Mouse (Mus musculus): Measurements from ENCODE around the gene Rhoq. TPM values are rescaled to one million over a fixed set of nuclear protein-coding genes. Genes with fewer than 3 reads are reported as not detected.

Rhoq gene
- polyA plus RNA-seq, 1 experiment: 19.3 TPM

DNA sequence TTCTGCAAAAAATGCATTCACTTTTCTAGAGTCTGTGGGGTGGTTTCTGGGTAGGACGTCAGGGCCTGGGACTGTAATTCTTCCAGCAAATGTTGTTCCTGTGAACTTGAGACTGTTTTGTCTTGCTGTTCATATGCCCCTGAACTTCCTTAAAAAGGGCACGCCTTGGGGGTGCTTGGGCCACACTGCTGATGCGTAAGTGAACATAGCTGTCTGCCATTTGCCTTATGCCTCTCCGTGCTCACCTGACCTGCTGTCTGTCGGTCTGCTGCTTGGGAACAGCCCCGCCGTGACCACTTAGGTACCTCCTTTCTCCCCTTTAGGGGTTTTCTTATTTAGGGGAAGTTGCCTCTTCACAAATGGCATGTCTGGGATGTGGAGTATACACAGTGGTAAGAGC is 9.0 kb downstream of the Rhoq start:
- DNase-seq (ENCODE audit: low read depth): no peak

DNA sequence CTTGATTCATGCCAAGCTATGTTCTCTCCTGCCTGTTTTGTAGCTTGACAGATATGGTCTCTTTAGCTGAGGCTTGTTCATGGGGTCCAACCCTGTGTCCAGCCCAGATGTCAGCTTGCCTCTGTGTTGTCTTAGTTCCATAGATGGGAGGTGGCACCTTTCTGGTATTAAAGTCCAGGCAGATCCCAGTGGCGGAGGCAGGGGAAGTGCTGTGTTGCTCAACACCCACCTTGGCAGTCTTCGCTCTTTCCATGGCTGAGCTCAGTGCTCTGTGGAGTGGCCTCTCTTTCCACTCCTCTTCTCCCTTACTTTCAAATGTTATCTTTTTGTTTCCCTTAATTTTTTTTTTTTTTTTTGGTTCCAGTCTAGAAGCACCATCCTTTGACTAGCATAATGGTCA is 10.2 kb downstream of the Rhoq start:
- DNase-seq (ENCODE audit: low read depth): no peak
- no peak for TF ChIP-seq POLR2A (IDR thresholded peaks at IDR 0.05; ENCODE audit: borderline replicate concordance, extremely low read depth, insufficient read depth, insufficient read length, poor library complexity, severe bottlenecking)
- TF ChIP-seq CTCF (IDR thresholded peaks at IDR 0.05; ENCODE audit: borderline replicate concordance, extremely low read depth, insufficient read depth, insufficient read length): no peak

More for the DNA sequence above, 9.0 kb downstream of the Rhoq start:
- TF ChIP-seq CTCF (IDR thresholded peaks at IDR 0.05; ENCODE audit: borderline replicate concordance, extremely low read depth, insufficient read depth, insufficient read length): no peak
- TF ChIP-seq POLR2A (IDR thresholded peaks at IDR 0.05; ENCODE audit: borderline replicate concordance, extremely low read depth, insufficient read depth, insufficient read length, poor library complexity, severe bottlenecking): no peak

DNA sequence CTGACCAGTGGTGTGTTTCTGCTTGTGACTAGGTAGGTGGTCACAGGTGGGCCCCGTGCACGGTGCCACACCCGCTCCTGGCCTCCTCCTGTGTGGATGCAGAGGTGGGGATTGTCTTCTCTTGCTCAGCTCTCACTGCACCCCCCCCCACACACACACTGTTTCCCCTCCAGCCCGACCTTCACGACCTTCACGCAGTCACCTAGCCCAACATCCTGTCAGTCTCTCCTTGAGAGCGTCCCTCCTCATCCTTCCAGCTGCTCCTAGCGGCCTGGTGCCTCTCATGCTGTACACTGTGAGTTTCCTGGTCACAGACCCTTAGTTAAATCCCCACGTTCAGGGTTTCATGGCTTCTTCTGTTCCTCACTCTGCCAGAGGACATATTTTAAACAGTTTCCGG is 13.5 kb downstream of the Rhoq start:
- DNase-seq (ENCODE audit: low read depth): no peak
- TF ChIP-seq POLR2A (IDR thresholded peaks at IDR 0.05; ENCODE audit: borderline replicate concordance, extremely low read depth, insufficient read depth, insufficient read length, poor library complexity, severe bottlenecking) (no peak), CTCF (IDR thresholded peaks at IDR 0.05; ENCODE audit: borderline replicate concordance, extremely low read depth, insufficient read depth, insufficient read length) (no peak)

DNA sequence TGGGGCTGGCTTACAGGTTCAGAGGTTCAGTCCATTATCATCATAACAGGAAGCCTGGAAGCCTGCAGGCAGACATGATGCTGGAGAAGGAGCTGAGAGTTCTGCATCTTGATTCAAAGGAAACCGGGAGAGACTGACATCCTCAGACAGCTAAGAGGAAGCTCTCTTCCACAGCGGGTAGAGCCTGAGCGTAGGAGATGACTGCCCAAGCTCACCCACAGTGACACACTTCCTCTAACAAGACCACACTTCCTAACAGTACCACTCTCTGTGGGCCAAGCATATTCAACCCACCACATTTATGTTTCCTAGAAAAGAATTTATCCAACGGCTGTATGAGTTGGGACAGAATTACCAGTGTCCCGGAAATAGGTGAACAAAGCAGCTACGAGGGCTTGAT is 15.6 kb downstream of the Rhoq start:
- no peak for DNase-seq (ENCODE audit: low read depth)
- TF ChIP-seq POLR2A (IDR thresholded peaks at IDR 0.05; ENCODE audit: borderline replicate concordance, extremely low read depth, insufficient read depth, insufficient read length, poor library complexity, severe bottlenecking) (no peak), CTCF (IDR thresholded peaks at IDR 0.05; ENCODE audit: borderline replicate concordance, extremely low read depth, insufficient read depth, insufficient read length) (no peak)

DNA sequence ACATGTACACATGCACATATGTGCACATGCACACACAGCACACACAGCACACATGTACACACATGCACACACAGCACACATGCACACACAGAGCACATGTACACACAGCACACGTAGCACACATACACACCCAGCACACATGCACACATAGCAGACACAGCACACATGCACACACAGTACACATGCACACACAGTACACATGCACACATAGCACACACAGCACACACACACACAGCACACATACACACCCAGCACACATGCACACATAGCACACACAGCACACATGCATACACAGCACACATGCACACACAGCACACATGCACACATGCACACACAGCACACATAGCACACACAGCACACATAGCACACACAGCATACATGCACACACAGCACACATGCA is 18.3 kb downstream of the Rhoq start:
- no peak for DNase-seq (ENCODE audit: low read depth)
- no peak for TF ChIP-seq POLR2A (IDR thresholded peaks at IDR 0.05; ENCODE audit: borderline replicate concordance, extremely low read depth, insufficient read depth, insufficient read length, poor library complexity, severe bottlenecking)
- TF ChIP-seq CTCF (IDR thresholded peaks at IDR 0.05; ENCODE audit: borderline replicate concordance, extremely low read depth, insufficient read depth, insufficient read length): no peak

DNA sequence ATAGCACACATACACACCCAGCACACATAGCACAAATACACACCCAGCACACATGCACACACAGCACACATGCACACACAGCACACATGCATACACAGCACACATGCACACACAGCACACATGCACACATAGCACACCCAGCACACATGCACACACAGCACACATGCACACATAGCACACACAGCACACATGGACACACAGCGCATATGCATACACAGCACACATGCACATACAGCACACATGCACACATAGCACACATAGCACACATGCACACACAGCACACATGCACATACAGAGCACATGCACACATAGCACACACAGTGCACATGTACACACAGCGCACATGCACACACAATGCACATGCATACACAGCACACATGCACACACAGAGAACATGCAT is 18.8 kb downstream of the Rhoq start:
- no peak for DNase-seq (ENCODE audit: low read depth)
- no peak for TF ChIP-seq POLR2A (IDR thresholded peaks at IDR 0.05; ENCODE audit: borderline replicate concordance, extremely low read depth, insufficient read depth, insufficient read length, poor library complexity, severe bottlenecking)
- no peak for TF ChIP-seq CTCF (IDR thresholded peaks at IDR 0.05; ENCODE audit: borderline replicate concordance, extremely low read depth, insufficient read depth, insufficient read length)

DNA sequence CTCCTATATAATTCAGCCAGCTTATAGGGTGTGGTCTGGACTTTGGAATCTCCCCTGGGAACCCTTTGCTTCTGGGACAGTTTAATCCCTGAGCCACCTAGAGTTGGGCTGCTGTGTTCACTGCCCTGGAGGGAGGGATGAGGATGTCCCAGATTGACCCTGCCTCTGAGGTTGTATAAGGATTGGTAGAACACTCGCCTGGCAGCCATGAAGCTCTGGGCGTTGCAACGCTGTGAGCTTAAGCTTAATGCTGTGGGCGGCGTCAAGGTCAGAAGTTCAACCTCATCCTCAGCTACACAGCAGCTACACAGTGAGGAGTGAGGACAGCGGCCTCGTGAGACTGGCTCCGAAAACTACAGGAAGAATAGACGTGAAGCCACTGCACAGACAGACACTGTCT is 19.6 kb downstream of the Rhoq start:
- DNase-seq (ENCODE audit: low read depth): no peak
- TF ChIP-seq CTCF (IDR thresholded peaks at IDR 0.05; ENCODE audit: borderline replicate concordance, extremely low read depth, insufficient read depth, insufficient read length) (no peak), POLR2A (IDR thresholded peaks at IDR 0.05; ENCODE audit: borderline replicate concordance, extremely low read depth, insufficient read depth, insufficient read length, poor library complexity, severe bottlenecking) (no peak)

DNA sequence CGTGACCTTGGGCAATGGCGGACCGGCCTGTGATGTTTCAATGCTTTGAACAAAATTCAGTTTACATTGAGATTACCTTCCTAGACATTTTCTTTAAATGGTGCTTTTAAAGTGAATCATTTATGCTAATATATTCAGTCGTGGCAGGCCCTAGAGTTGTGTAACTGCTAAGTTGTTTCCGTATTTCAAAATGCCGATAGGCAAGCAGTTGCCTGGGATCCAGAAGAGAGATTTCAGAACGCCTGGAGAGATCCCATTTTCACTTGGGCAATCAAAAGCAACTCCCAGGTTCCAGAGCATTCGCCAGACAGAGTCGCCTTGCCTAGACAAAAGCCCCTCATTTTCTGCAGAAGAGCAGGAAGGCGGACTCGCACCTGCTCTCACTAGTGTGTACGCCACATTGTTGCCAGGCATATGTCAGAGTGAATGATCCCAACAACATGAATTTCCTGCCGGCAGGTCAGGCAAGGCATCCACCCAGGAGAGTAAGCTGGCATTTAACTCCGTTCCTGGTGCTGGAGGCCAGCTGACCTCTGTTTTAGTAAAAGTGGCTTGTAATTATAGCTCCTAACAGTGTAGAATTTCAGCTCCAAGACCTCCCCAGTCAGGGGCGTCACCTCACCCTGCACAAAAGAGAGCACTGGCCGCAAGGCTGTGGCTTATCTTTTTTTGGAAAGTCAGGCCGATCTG is 23.7 kb downstream of the Rhoq start:
- TF ChIP-seq CTCF (IDR thresholded peaks at IDR 0.05; ENCODE audit: borderline replicate concordance, extremely low read depth, insufficient read depth, insufficient read length) (no peak), POLR2A (IDR thresholded peaks at IDR 0.05; ENCODE audit: borderline replicate concordance, extremely low read depth, insufficient read depth, insufficient read length, poor library complexity, severe bottlenecking) (no peak)
- peak; percentile 78 for DNase-seq (ENCODE audit: low read depth)

DNA sequence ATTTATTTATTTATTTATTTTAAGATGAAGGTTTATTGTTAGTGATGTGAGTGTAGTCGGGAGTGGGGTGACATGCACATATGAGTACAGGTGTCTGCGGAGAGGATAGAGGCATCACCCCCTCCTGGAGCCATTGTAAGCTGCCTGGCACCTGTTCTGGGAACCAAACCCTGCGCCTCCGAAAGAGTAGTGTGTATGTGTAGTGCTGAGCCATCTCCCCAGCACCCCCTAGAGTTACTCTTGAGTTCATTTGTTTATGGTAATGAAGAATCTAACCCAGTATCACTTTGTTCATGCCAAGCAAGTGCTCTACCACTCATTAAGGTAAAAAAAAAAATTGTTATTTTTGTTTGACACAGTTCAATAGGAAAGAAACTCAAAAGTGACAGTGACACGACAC is 25.3 kb downstream of the Rhoq start:
- DNase-seq (ENCODE audit: low read depth): peak; percentile 12
- TF ChIP-seq CTCF (IDR thresholded peaks at IDR 0.05; ENCODE audit: borderline replicate concordance, extremely low read depth, insufficient read depth, insufficient read length): no peak
- no peak for TF ChIP-seq POLR2A (IDR thresholded peaks at IDR 0.05; ENCODE audit: borderline replicate concordance, extremely low read depth, insufficient read depth, insufficient read length, poor library complexity, severe bottlenecking)

DNA sequence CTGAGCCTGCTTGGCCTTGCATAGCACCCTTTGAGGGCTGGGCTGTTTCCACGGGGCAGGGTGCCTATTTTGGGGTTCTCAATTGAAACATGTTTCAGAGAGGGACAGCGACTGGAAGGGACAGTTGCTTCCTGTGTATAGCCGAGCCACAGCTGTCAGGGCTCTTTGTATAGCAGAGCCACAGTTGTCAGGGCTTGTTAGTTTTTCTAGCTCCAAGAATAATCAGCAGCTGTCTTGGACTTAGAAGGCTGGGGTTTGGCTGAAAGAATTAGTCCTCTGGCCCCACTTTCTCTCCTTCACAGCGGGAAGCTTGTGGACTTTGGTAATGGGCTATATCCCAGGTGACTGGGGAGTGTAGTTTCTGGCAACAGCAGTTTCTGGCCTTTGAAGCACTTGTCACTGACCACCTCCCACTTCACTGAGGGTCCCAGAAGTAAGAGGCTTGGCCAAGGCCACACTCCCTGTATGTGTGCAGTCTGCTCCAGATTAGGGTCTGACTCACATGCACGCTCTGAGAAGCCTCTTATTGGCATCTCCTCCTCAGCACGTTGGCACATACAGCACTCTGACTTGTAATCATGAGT is 25.8 kb downstream of the Rhoq start:
- DNase-seq (ENCODE audit: low read depth): peak; percentile 64
- TF ChIP-seq CTCF (IDR thresholded peaks at IDR 0.05; ENCODE audit: borderline replicate concordance, extremely low read depth, insufficient read depth, insufficient read length) (no peak), POLR2A (IDR thresholded peaks at IDR 0.05; ENCODE audit: borderline replicate concordance, extremely low read depth, insufficient read depth, insufficient read length, poor library complexity, severe bottlenecking) (no peak)

DNA sequence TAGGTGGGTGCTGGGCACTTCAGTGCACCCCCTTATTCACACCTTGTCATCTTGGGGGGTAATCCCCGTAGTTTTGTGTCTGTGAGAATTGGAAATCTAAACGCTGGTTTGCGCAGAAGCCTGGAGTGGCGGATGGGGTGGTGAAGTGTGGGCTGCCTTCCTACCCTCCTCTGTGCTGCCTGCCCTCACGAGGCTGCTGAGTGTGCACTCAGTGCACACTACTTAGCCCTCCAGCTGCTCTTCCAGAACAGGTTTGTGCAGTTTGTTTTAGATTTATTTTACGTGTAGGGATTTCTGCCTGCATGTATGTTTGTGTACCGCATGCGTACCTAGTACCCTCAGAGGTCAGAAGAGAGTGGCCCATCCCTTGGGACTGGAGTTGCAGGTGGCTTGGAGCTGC is 28.4 kb downstream of the Rhoq start:
- DNase-seq (ENCODE audit: low read depth): no peak
- TF ChIP-seq CTCF (IDR thresholded peaks at IDR 0.05; ENCODE audit: borderline replicate concordance, extremely low read depth, insufficient read depth, insufficient read length): no peak
- no peak for TF ChIP-seq POLR2A (IDR thresholded peaks at IDR 0.05; ENCODE audit: borderline replicate concordance, extremely low read depth, insufficient read depth, insufficient read length, poor library complexity, severe bottlenecking)

DNA sequence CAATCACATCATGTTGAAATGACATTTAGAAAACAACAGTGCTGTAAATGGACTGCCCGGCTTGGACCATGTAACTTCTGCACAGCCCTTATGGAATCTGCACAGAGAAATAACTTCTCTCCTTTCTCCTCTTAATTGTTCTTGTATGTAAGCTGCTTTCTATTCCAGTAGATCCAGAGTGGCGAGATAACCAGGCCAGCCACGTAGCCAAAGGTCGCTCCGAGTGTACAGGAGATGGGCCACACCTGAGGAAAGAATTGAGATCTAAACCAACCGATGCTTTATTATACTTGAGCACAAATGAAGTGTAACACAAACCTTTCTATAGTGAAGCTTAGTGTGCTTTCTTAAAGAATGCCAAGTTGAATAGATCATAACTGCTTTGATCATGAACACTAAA is 34.4 kb downstream of the Rhoq start:
- DNase-seq (ENCODE audit: low read depth): no peak
- no peak for TF ChIP-seq CTCF (IDR thresholded peaks at IDR 0.05; ENCODE audit: borderline replicate concordance, extremely low read depth, insufficient read depth, insufficient read length)
